Mouse (Mus musculus): ENCODE data around the gene 2210016L21Rik.
A peak's percentile ranks its signal among the peaks of the same experiment; 100 is the strongest.

Gene 2210016L21Rik

GRCm38 (mm10) chr5:114979250-114980121 is 37.5 kb downstream of the 2210016L21Rik start:
- peak; percentile 74 to 84 for DNase-seq

GRCm38 (mm10) chr5:114980122-114980748 is 38.3 kb downstream of the 2210016L21Rik start:
- peak in 1 of 2 experiments; percentile 33 for DNase-seq

GRCm38 (mm10) chr5:114982001-114982400 is 40.0 kb downstream of the 2210016L21Rik start:
- no peak for DNase-seq

GRCm38 (mm10) chr5:114985074-114985473 is 43.1 kb downstream of the 2210016L21Rik start:
- DNase-seq, result no peak

- DNase-seq, result no peak
Measured at GRCm38 (mm10) chr5:114996447-114996846, 54.5 kb downstream of the 2210016L21Rik start.

GRCm38 (mm10) chr5:114997327-114997726 is 55.4 kb downstream of the 2210016L21Rik start:
- DNase-seq, result no peak
